Mouse (Mus musculus): ENCODE data around the gene Fbxl16.
A peak's percentile ranks its signal among the peaks of the same experiment; 100 is the strongest.

Fbxl16 gene

GRCm38 (mm10) chr17:25842509-25842908 is 33.6 kb downstream of the Fbxl16 start:
- DNase-seq (ENCODE audit: low spot score in 2 of 2) = no peak

GRCm38 (mm10) chr17:25843122-25843521 is 34.2 kb downstream of the Fbxl16 start:
- no peak for DNase-seq (ENCODE audit: low spot score in 2 of 2)

GRCm38 (mm10) chr17:25843636-25844395 is 34.9 kb downstream of the Fbxl16 start:
- no peak for DNase-seq (ENCODE audit: low spot score in 2 of 2)

- peak; percentile 92 to 96 for DNase-seq (ENCODE audit: low spot score in 2 of 2)
Observed at GRCm38 (mm10) chr17:25844396-25844901, 35.6 kb downstream of the Fbxl16 start, which contains the start of gene Rhot2. Rhot2 (minus strand) TSS chr17:25844851.

- no peak for DNase-seq (ENCODE audit: low spot score in 2 of 2)
Observed at GRCm38 (mm10) chr17:25860229-25860628, 51.3 kb downstream of the Fbxl16 start.

- DNase-seq (ENCODE audit: low spot score in 2 of 2) = peak; percentile 85 to 88
Observed at GRCm38 (mm10) chr17:25860832-25861703, 52.2 kb downstream of the Fbxl16 start, which contains the start of gene Wdr90. Wdr90 (minus strand) TSS chr17:25861501.

GRCm38 (mm10) chr17:25861704-25862612 is 53.1 kb downstream of the Fbxl16 start:
- no peak for DNase-seq (ENCODE audit: low spot score in 2 of 2)

GRCm38 (mm10) chr17:25863681-25864080 is 54.8 kb downstream of the Fbxl16 start:
- DNase-seq (ENCODE audit: low spot score in 2 of 2) = no peak

GRCm38 (mm10) chr17:25864311-25864710 is 55.4 kb downstream of the Fbxl16 start:
- no peak for DNase-seq (ENCODE audit: low spot score in 2 of 2)

GRCm38 (mm10) chr17:25865288-25865687 is 56.4 kb downstream of the Fbxl16 start:
- peak in 1 of 2 experiments; percentile 59 for DNase-seq (ENCODE audit: low spot score in 2 of 2)

- DNase-seq (ENCODE audit: low spot score in 2 of 2) = no peak
Observed at GRCm38 (mm10) chr17:25866172-25866571, 57.3 kb downstream of the Fbxl16 start.

- no peak for DNase-seq (ENCODE audit: low spot score in 2 of 2)
Observed at GRCm38 (mm10) chr17:25867509-25867835, 58.6 kb downstream of the Fbxl16 start.

GRCm38 (mm10) chr17:25867836-25868600 is 59.1 kb downstream of the Fbxl16 start:
- peak; percentile 56 to 65 for DNase-seq (ENCODE audit: low spot score in 2 of 2)

- DNase-seq (ENCODE audit: low spot score in 2 of 2) = peak; percentile 74 to 79
Observed at GRCm38 (mm10) chr17:25868601-25869191, 59.8 kb downstream of the Fbxl16 start, which contains the start of gene Mcrip2. Mcrip2 (minus strand) TSS chr17:25868764.

GRCm38 (mm10) chr17:25869498-25869897 is 60.6 kb downstream of the Fbxl16 start:
- no peak for DNase-seq (ENCODE audit: low spot score in 2 of 2)

GRCm38 (mm10) chr17:25869954-25870353 is 61.1 kb downstream of the Fbxl16 start:
- no peak for DNase-seq (ENCODE audit: low spot score in 2 of 2)

Data from urinary bladder, postnatal 4 days (tissue).